Mouse (Mus musculus) cerebellum, adult 2 months (tissue): ENCODE measurements around the gene Phkg1.

Experiments
- CTCF ChIP-seq: fragments of 200-500 bp; IDR thresholded peaks from 2 replicates; pipeline ENCODE4 v1.5.1; 2011; ENCODE audit warnings: low read depth, mild to moderate bottlenecking, control low read depth, low read length, moderate library complexity, borderline replicate concordance; ENCODE audit not compliant: insufficient read depth
- POLR2A ChIP-seq: fragments of 200-500 bp; IDR thresholded peaks from 2 replicates; pipeline ENCODE4 v1.6.1; 2011; ENCODE audit warnings: low read length, control low read depth, borderline replicate concordance; ENCODE audit not compliant: insufficient read depth

DNA sequence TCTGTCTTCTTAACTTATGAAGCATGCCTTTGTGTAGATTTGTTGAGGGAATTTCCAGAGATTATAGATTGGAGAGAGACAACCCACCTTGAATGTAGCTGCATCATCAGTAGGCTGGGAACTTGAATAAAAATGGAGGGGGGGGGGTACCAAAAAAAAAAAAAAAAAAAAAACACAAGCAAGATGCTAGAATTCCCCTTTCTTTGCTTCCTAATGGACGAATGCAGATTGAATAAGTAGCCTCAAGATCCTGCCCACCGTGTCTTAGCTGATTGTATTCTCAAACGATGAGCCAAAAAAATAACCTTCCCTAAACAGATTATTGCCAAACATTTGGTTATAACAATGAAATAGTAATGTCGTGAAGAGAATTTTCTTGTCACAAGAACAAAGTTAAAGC, 9.4 kb upstream of the Phkg1 start:
- TF ChIP-seq POLR2A = no peak
- TF ChIP-seq CTCF = no peak
